Mouse (Mus musculus) left cerebral cortex, adult 9 months (tissue): ENCODE measurements around the gene Srd5a2.
"Not testable (repeated sequence)": the region's sequence is repeated elsewhere in the genome, so short reads cannot be mapped to it uniquely, and the experiment has no call there.

ENCODE experiments used
- DNase-seq, 2 experiments: peaks; one replicate each; pipeline ENCODE4 v3.0.0; 2022; ENCODE audit warnings: low spot score in 2 of 2

Gene Srd5a2

DNA sequence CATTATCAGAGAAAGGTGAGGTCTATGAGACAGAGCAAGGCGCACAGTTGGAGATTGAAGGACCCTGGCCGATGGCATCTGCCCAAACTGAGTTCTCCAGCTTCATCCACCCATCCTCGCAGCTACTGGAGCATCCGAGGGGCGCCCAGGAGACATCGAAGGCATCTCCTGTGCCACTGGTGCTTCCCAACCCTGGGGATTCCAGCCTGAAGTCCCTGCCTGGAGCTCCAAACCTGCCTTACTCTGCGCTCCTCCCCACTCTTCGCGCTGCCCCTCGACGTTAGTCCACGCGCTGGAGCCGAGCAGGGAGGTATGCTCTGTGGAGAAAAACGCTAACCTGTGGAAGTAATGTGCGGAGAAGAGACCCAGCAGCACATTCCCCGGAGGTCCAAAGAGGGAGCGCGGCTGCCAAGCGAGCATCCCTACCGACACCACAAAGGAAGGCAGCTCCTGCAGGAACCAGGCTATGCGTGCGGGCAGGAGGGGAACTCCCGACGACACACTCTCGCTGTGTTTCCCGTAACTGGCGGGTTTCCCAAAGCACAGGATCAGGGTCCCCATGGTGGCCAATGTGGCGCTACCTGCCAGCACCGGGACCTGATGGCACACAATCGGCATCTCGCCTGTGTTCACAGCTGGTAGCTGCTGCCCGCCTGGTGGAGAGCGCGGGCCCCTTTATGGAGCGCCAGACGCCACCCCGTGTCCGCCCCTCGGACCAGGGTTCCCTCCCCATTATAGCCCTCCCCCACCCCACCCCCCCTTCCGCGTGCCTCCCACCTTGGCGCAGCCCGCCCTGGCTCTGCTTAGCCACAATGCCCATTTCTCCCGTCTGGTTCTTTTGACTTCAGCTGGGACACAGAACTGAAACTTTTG lies at the start of gene Srd5a2:
Srd5a2 (minus strand) TSS at position 707 of the 873 bp plus-strand sequence.
- DNase-seq = no peak

- DNase-seq = no peak
These were observed 41.4 kb upstream of the Srd5a2 start for GRCm38 (mm10) chr17:74088886-74089678.

GRCm38 (mm10) chr17:74088016-74088415 lies 40.3 kb upstream of the Srd5a2 start:
- no peak for DNase-seq

- no peak for DNase-seq
These were observed 35.7 kb upstream of the Srd5a2 start for GRCm38 (mm10) chr17:74083370-74083769.

DNA sequence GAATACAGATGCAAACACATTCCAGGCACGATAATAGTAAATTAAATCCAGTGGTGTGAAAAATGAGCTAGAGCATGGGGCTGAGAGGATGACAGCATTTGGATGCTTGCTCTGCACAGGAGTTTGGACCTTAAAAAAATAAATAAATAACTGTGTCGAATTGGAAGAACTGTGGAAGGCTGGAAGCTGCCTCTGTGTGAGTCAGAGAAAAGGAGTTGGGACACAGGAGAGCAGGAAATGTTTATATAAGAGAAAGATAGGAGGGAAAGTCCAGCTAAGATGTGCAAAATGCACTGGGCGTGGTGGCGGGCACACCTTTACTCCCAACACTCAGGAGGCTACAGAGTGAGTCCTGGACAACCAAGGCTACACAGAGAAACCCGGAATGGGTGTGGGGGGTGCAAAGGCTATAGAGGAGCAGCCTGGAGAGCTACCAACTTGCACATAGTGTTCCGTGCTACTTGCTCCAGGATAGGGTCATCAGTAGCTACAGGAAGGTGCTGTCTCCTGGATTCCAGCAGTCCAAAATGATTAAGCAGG lies 32.4 kb upstream of the Srd5a2 start:
- DNase-seq = no peak

- no peak for DNase-seq
These were observed 31.2 kb upstream of the Srd5a2 start for GRCm38 (mm10) chr17:74078776-74079495.

GRCm38 (mm10) chr17:74073067-74073466 lies 25.4 kb upstream of the Srd5a2 start:
- DNase-seq = not testable (repeated sequence)

GRCm38 (mm10) chr17:74062763-74063162 lies 15.0 kb upstream of the Srd5a2 start:
- not testable (repeated sequence) for DNase-seq

DNA sequence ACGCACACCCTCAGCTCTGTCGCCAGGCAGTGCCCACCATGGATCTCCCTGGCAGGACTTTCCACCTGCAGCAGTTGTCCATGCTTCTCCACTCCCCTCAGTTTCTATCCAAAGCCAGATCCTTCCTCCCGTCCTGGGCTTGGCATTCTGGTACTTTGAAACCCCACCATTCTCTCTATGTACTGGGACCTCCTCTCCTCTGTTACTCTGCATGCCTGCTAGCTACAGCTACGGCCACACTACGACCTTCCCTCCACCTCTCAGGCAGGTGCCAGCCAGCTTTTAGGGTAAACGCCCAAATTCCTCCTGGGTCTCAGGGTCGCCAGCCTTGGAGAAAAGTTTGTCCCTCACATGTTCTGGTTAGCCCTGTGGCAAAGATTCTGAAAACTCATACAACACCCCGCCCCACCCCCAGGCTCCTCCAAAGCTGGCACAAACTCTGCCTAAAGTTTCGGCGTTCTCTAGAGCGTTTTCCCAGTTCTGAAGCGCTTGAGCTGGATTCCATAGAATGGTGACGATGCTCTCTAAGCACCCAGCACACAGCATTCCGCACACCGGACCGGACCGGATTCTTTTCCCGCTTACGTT lies 607 bp upstream of the Srd5a2 start:
- DNase-seq = no peak

DNA sequence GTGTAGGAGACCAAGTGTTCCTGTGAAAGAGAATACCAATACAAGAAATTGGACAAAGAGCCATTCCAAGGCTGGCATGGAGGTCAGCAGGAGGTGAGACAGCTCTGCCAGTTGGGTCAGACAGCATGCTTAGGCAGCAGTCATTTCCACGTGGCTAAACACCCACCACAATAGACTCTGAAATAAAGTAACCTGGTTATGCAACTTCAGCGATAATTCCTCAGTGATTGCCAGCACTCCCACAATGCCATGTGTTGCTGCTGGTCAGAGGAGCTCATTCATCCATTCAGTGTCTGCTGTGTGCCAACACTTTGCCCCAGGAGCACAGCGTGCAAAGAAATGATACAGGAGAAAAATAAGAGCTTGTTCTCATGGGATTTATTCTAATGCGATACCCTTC lies 4.0 kb downstream of the Srd5a2 start:
- DNase-seq = no peak

- DNase-seq = peak; percentile 22 to 89
These were observed 27.1 kb downstream of the Srd5a2 start for GRCm38 (mm10) chr17:74020526-74021203.

DNA sequence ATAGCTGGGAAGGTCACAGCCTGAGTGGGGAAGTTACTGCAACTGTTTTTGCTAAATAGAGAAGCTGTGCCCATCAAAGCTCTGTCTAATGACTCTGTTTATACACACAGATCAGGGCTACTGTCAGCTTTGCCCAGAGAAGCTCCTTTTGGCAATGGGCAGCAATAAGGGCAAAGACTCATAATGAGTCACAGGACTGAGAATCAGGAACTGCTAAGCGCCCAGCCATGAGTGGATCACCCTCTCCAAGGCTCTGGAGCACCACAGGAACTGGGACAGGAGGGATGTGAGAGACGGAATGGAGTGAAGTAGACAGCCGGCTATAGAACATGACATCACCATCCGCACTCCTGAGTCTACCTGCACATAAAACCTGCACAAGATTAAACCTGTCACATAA lies 29.4 kb downstream of the Srd5a2 start:
- no peak for DNase-seq

DNA sequence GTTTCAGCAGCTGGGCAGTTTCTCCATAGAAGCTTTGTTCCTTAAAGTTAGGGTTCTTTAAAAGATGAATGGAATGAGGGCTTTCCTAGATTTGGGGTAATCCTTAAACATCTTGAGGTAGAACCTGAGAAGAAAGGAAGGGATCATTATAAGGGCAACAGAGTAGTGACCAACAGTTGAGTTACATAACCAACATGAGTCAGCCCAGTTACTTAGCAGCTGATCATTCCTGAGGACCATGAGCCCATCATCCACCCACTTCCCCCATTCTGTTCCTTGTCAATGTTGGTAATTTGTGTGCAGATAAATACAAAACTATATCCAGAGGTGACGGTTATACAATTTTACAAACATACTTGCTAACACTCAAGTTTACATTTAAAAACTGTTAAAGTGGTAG lies 30.1 kb downstream of the Srd5a2 start:
- DNase-seq = no peak

GRCm38 (mm10) chr17:74015128-74015527 lies 32.6 kb downstream of the Srd5a2 start:
- no peak for DNase-seq

- no peak for DNase-seq
These were observed 39.0 kb downstream of the Srd5a2 start for GRCm38 (mm10) chr17:74008680-74009079.

GRCm38 (mm10) chr17:74007001-74007400 lies 40.7 kb downstream of the Srd5a2 start:
- DNase-seq = no peak

- DNase-seq = no peak
These were observed 45.3 kb downstream of the Srd5a2 start for GRCm38 (mm10) chr17:74002396-74002795.

DNA sequence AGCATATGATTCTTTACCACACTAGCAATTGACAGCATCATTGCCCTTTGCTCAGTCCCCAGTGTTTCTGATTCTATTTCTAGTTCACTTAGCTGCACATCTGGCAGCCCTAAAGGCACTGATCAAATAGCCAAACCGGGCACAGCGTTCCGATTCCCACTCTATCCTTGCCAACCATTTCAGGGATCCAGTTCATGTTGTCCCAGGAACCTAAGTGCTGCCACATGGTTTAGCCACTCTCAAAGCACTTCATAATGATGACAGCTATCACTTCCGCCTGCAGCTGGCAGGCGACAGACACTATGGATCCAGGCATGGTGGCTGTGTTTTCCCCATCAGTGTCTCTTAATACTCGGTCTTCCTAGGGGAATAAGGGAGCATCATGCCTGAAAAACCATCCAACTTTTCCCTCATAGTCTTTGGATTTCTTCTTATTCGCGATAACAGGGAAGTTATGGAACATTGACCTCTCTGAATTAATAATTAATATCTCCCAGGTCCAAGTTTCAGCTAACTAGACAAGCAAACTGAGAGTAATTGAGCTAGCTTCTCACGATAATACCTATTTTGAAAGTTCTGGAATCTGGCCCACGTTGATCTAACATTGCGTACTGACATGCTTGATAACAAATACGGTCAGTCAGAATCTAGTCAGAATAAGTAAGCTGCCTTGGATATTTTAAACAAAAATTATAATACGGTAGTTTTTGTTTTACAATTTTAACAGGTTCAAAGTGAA lies 51.6 kb downstream of the Srd5a2 start:
- no peak for DNase-seq

DNA sequence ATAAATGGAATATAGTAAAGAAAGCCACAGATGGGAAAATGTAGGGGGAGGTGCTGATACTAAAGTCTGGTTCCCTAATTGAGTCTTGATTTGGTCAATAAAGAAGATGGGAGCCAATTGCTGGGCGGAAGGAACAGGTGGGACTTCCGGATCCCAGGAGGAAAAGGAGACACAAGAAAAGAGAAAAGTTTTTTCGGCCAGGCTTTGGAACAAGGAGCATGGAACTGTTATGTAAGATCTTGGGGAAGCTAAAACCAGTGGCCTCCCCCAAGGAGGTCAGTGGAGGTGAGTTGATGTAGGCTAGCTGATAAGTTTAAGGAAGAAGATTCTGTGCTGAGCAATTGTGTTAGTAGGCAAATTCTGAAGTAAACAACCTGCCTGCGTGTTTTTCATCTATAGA lies 56.5 kb downstream of the Srd5a2 start:
- DNase-seq = no peak

- DNase-seq = no peak
These were observed 61.1 kb downstream of the Srd5a2 start for GRCm38 (mm10) chr17:73986571-73986970.
